Mouse (Mus musculus): Measurements from ENCODE around the gene Akr1cl. TPM values are rescaled to one million over a fixed set of nuclear protein-coding genes. Genes with fewer than 3 reads are reported as not detected.

The Akr1cl gene
- polyA plus RNA-seq, 1 experiment from 2014 or later = not detected

GRCm38 (mm10) chr1:65028206-65028605 is 4.4 kb downstream of the Akr1cl start:
- WGBS = 70% methylated on average over 9 of the region's 9 CpGs
- no peaks in the 10 kb centered on the region for H3K36me3 ChIP-seq (ENCODE audit: control insufficient read depth, insufficient read depth, low read length)
- no peaks in the 10 kb centered on the region for H3K4me1 ChIP-seq (ENCODE audit: control insufficient read depth, insufficient read depth, low read length)
- no peak overlapping the region for H3K9ac ChIP-seq (replicated peaks; ENCODE audit: low read length)
- DNase-seq (no peak), ATAC-seq (ENCODE audit: low FRiP score, low TSS enrichment) (no peak)
- H3K27me3 ChIP-seq (ENCODE audit: control insufficient read depth, insufficient read depth, low read length) = no peaks in the 10 kb centered on the region
- no peaks in the 10 kb centered on the region for H3K9me3 ChIP-seq (ENCODE audit: control insufficient read depth, low read length)
- no peak overlapping the region for H3K4me3 ChIP-seq (replicated peaks; ENCODE audit: low read depth, low read length)
- H3K27ac ChIP-seq (replicated peaks; ENCODE audit: low read depth, low read length) = no peak overlapping the region
- no peak overlapping the region for H3K4me2 ChIP-seq (ENCODE audit: low read length)

GRCm38 (mm10) chr1:65012726-65013125 is 19.8 kb downstream of the Akr1cl start:
- H3K4me1 ChIP-seq (ENCODE audit: control insufficient read depth, insufficient read depth, low read length) = no peaks in the 10 kb centered on the region
- H3K4me2 ChIP-seq (ENCODE audit: low read length) = no peak overlapping the region
- ATAC-seq (ENCODE audit: low FRiP score, low TSS enrichment) (no peak), DNase-seq (no peak)
- H3K27me3 ChIP-seq (ENCODE audit: control insufficient read depth, insufficient read depth, low read length) = no peaks in the 10 kb centered on the region
- no peak overlapping the region for H3K4me3 ChIP-seq (replicated peaks; ENCODE audit: low read depth, low read length)
- no peak overlapping the region for H3K9ac ChIP-seq (replicated peaks; ENCODE audit: low read length)
- no peak overlapping the region for H3K27ac ChIP-seq (replicated peaks; ENCODE audit: low read depth, low read length)
- H3K36me3 ChIP-seq (ENCODE audit: control insufficient read depth, insufficient read depth, low read length) = no peaks in the 10 kb centered on the region
- 85% methylated on average over 4 of the region's 4 CpGs for WGBS
- H3K9me3 ChIP-seq (ENCODE audit: control insufficient read depth, low read length) = no peaks in the 10 kb centered on the region

GRCm38 (mm10) chr1:65010153-65010552 is 22.4 kb downstream of the Akr1cl start:
- peak; percentile 94 for DNase-seq
- no peak overlapping the region for H3K9ac ChIP-seq (replicated peaks; ENCODE audit: low read length)
- no peak overlapping the region for H3K4me2 ChIP-seq (ENCODE audit: low read length)
- H3K4me3 ChIP-seq (replicated peaks; ENCODE audit: low read depth, low read length) = no peak overlapping the region
- peak; percentile 78 for ATAC-seq (ENCODE audit: low FRiP score, low TSS enrichment)
- no peak overlapping the region for H3K27ac ChIP-seq (replicated peaks; ENCODE audit: low read depth, low read length)
- H3K36me3 ChIP-seq (ENCODE audit: control insufficient read depth, insufficient read depth, low read length) = no peaks in the 10 kb centered on the region
- no peaks in the 10 kb centered on the region for H3K27me3 ChIP-seq (ENCODE audit: control insufficient read depth, insufficient read depth, low read length)
- 15% methylated on average over 9 of the region's 9 CpGs for WGBS
- no peaks in the 10 kb centered on the region for H3K4me1 ChIP-seq (ENCODE audit: control insufficient read depth, insufficient read depth, low read length)
- H3K9me3 ChIP-seq (ENCODE audit: control insufficient read depth, low read length) = no peaks in the 10 kb centered on the region

GRCm38 (mm10) chr1:65005575-65005974 is 27.0 kb downstream of the Akr1cl start:
- WGBS = 94% methylated on average over 6 of the region's 6 CpGs
- Histone ChIP-seq H3K4me3 (replicated peaks; ENCODE audit: low read depth, low read length) (no peak overlapping the region), H3K27ac (replicated peaks; ENCODE audit: low read depth, low read length) (no peak overlapping the region), H3K27me3 (ENCODE audit: control insufficient read depth, insufficient read depth, low read length) (no peaks in the 10 kb centered on the region), H3K36me3 (ENCODE audit: control insufficient read depth, insufficient read depth, low read length) (no peaks in the 10 kb centered on the region), H3K4me2 (ENCODE audit: low read length) (no peak overlapping the region), H3K9me3 (ENCODE audit: control insufficient read depth, low read length) (no peaks in the 10 kb centered on the region), H3K4me1 (ENCODE audit: control insufficient read depth, insufficient read depth, low read length) (no peaks in the 10 kb centered on the region), H3K9ac (replicated peaks; ENCODE audit: low read length) (no peak overlapping the region)
- DNase-seq = no peak
- ATAC-seq (ENCODE audit: low FRiP score, low TSS enrichment) = no peak

GRCm38 (mm10) chr1:65004526-65004925 is 28.0 kb downstream of the Akr1cl start:
- Histone ChIP-seq H3K27ac (replicated peaks; ENCODE audit: low read depth, low read length) (no peak overlapping the region), H3K4me2 (ENCODE audit: low read length) (no peak overlapping the region), H3K36me3 (ENCODE audit: control insufficient read depth, insufficient read depth, low read length) (no peaks in the 10 kb centered on the region), H3K4me3 (replicated peaks; ENCODE audit: low read depth, low read length) (no peak overlapping the region), H3K4me1 (ENCODE audit: control insufficient read depth, insufficient read depth, low read length) (no peaks in the 10 kb centered on the region), H3K9me3 (ENCODE audit: control insufficient read depth, low read length) (no peaks in the 10 kb centered on the region), H3K27me3 (ENCODE audit: control insufficient read depth, insufficient read depth, low read length) (no peaks in the 10 kb centered on the region), H3K9ac (replicated peaks; ENCODE audit: low read length) (no peak overlapping the region)
- ATAC-seq (ENCODE audit: low FRiP score, low TSS enrichment) (no peak), DNase-seq (no peak)
- 90% methylated on average over 4 of the region's 4 CpGs for WGBS

- Histone ChIP-seq H3K36me3 (ENCODE audit: control insufficient read depth, insufficient read depth, low read length) (no peaks in the 10 kb centered on the region), H3K4me1 (ENCODE audit: control insufficient read depth, insufficient read depth, low read length) (no peaks in the 10 kb centered on the region), H3K4me3 (replicated peaks; ENCODE audit: low read depth, low read length) (no peak overlapping the region), H3K9ac (replicated peaks; ENCODE audit: low read length) (no peak overlapping the region), H3K9me3 (ENCODE audit: control insufficient read depth, low read length) (no peaks in the 10 kb centered on the region), H3K27me3 (ENCODE audit: control insufficient read depth, insufficient read depth, low read length) (no peaks in the 10 kb centered on the region), H3K4me2 (ENCODE audit: low read length) (no peak overlapping the region), H3K27ac (replicated peaks; ENCODE audit: low read depth, low read length) (no peak overlapping the region)
- ATAC-seq (ENCODE audit: low FRiP score, low TSS enrichment) (no peak), DNase-seq (no peak)
- WGBS = 82% methylated on average over 4 of the region's 4 CpGs
Measured at GRCm38 (mm10) chr1:64993206-64993605, 39.4 kb downstream of the Akr1cl start.

GRCm38 (mm10) chr1:64988176-64988575 is 44.4 kb downstream of the Akr1cl start:
- H3K27me3 ChIP-seq (ENCODE audit: control insufficient read depth, insufficient read depth, low read length) = no peaks in the 10 kb centered on the region
- H3K27ac ChIP-seq (replicated peaks; ENCODE audit: low read depth, low read length) = no peak overlapping the region
- H3K4me3 ChIP-seq (replicated peaks; ENCODE audit: low read depth, low read length) = no peak overlapping the region
- no peaks in the 10 kb centered on the region for H3K4me1 ChIP-seq (ENCODE audit: control insufficient read depth, insufficient read depth, low read length)
- H3K36me3 ChIP-seq (ENCODE audit: control insufficient read depth, insufficient read depth, low read length) = no peaks in the 10 kb centered on the region
- H3K9me3 ChIP-seq (ENCODE audit: control insufficient read depth, low read length) = no peaks in the 10 kb centered on the region
- ATAC-seq (ENCODE audit: low FRiP score, low TSS enrichment) (no peak), DNase-seq (no peak)
- H3K9ac ChIP-seq (replicated peaks; ENCODE audit: low read length) = no peak overlapping the region
- no peak overlapping the region for H3K4me2 ChIP-seq (ENCODE audit: low read length)

- ATAC-seq (ENCODE audit: low FRiP score, low TSS enrichment) (no peak), DNase-seq (peak; percentile 85)
- 39% methylated on average over 7 of the region's 7 CpGs for WGBS
- Histone ChIP-seq H3K4me3 (replicated peaks; ENCODE audit: low read depth, low read length) (no peak overlapping the region), H3K4me1 (ENCODE audit: control insufficient read depth, insufficient read depth, low read length) (peaks cover 3% of the 10 kb centered on the region; the same call in 1 of the 2 replicates), H3K27ac (replicated peaks; ENCODE audit: low read depth, low read length) (no peak overlapping the region), H3K27me3 (ENCODE audit: control insufficient read depth, insufficient read depth, low read length) (no peaks in the 10 kb centered on the region), H3K9me3 (ENCODE audit: control insufficient read depth, low read length) (no peaks in the 10 kb centered on the region), H3K9ac (replicated peaks; ENCODE audit: low read length) (no peak overlapping the region), H3K36me3 (ENCODE audit: control insufficient read depth, insufficient read depth, low read length) (no peaks in the 10 kb centered on the region), H3K4me2 (ENCODE audit: low read length) (no peak overlapping the region)
Measured at GRCm38 (mm10) chr1:64986120-64986519, 46.4 kb downstream of the Akr1cl start.

- DNase-seq (no peak), ATAC-seq (ENCODE audit: low FRiP score, low TSS enrichment) (no peak)
- Histone ChIP-seq H3K27ac (replicated peaks; ENCODE audit: low read depth, low read length) (no peak overlapping the region), H3K4me1 (ENCODE audit: control insufficient read depth, insufficient read depth, low read length) (peaks cover 3% of the 10 kb centered on the region; the same call in 1 of the 2 replicates), H3K27me3 (ENCODE audit: control insufficient read depth, insufficient read depth, low read length) (no peaks in the 10 kb centered on the region), H3K4me3 (replicated peaks; ENCODE audit: low read depth, low read length) (no peak overlapping the region), H3K9me3 (ENCODE audit: control insufficient read depth, low read length) (no peaks in the 10 kb centered on the region), H3K36me3 (ENCODE audit: control insufficient read depth, insufficient read depth, low read length) (no peaks in the 10 kb centered on the region), H3K9ac (replicated peaks; ENCODE audit: low read length) (no peak overlapping the region), H3K4me2 (ENCODE audit: low read length) (no peak overlapping the region)
- WGBS = 91% methylated on average over 3 of the region's 3 CpGs
Measured at GRCm38 (mm10) chr1:64983247-64983646, 49.3 kb downstream of the Akr1cl start.
